Mouse (Mus musculus) midbrain, embryonic 13.5 days (tissue): ENCODE data around the gene Krt32. TPM values are rescaled to one million over a fixed set of nuclear protein-coding genes. Genes with fewer than 3 reads are reported as not detected.
A peak's percentile ranks its signal among the peaks of the same experiment; 100 is the strongest.

Experiments
- ATAC-seq: fragments of 200-750 bp; cut with Nextera tagmentation; 2 replicates; pipeline ENCODE4 v1.8.0; 2017; ENCODE audit warnings: mild to moderate bottlenecking, moderate TSS enrichment, moderate library complexity
- H3K27ac ChIP-seq: fragments of 300-500 bp; sonication (generic); 2 replicates; pipeline ENCODE4 v1.5.1; 2015; ENCODE audit warnings: inconsistent platforms, mild to moderate bottlenecking, moderate library complexity
- H3K27me3 ChIP-seq: fragments of 300-500 bp; sonication (generic); 2 replicates; pipeline ENCODE4 v1.6.1; 2015; ENCODE audit warnings: mild to moderate bottlenecking, inconsistent platforms
- H3K36me3 ChIP-seq: fragments of 300-500 bp; sonication (generic); 2 replicates; pipeline ENCODE4 v1.6.1; 2015; ENCODE audit warnings: mild to moderate bottlenecking, inconsistent platforms
- H3K4me1 ChIP-seq: fragments of 300-500 bp; sonication (generic); replicated peaks from 2 replicates; pipeline ENCODE4 v1.6.1; 2015; ENCODE audit warnings: inconsistent platforms
- H3K4me2 ChIP-seq: fragments of 300-500 bp; sonication (generic); replicated peaks from 2 replicates; pipeline ENCODE4 v1.6.1; 2015; ENCODE audit warnings: moderate library complexity, mild to moderate bottlenecking, inconsistent platforms
- H3K4me3 ChIP-seq: fragments of 300-500 bp; sonication (generic); replicated peaks from 2 replicates; pipeline ENCODE4 v1.5.1; 2015; ENCODE audit warnings: mild to moderate bottlenecking, inconsistent platforms
- H3K9ac ChIP-seq: fragments of 300-500 bp; sonication (generic); replicated peaks from 2 replicates; pipeline ENCODE4 v1.6.1; 2015; ENCODE audit warnings: mild to moderate bottlenecking, inconsistent platforms
- H3K9me3 ChIP-seq: fragments of 300-500 bp; sonication (generic); 2 replicates; pipeline ENCODE4 v1.6.1; 2016; ENCODE audit warnings: mild to moderate bottlenecking, inconsistent platforms
- WGBS: fragments of 180-500 bp; shearing (Covaris S2); methylation state at CpG from one replicate; pipeline ENCODE4 v1.1.7; 2015; 5-methylcytosine and 5-hydroxymethylcytosine counted together
- polyA plus RNA-seq: library from polyadenylated mRNA; unstranded; fragments of >200 nt; fragmentation: Nextera tagmentation; extraction: Ambion mirVana; gene quantifications from 2 replicates; pipeline ENCODE4 v1.2.1, GENCODE M21; 2015

Gene Krt32
- not detected in 2 replicates for polyA plus RNA-seq

GRCm38 (mm10) chr11:100087861-100088260 lies at the start of gene Krt32:
Krt32 (minus strand) TSS chr11:100088226.
- no peak within 1 kb of the TSS for H3K9ac ChIP-seq
- H3K27ac ChIP-seq, result no peak within 1 kb of the TSS
- H3K4me3 ChIP-seq, result no peak within 1 kb of the TSS
- no peak within 1 kb of the TSS for H3K4me2 ChIP-seq
- no peaks in the 10 kb centered on the region for H3K9me3 ChIP-seq
- no peaks in the 10 kb centered on the region for H3K4me1 ChIP-seq
- WGBS, result 89% methylated on average over 10 of the region's 10 CpGs
- no peaks in the 10 kb centered on the region for H3K27me3 ChIP-seq
- ATAC-seq, result no peak
- H3K36me3 ChIP-seq, result no peaks in the 10 kb centered on the region

DNA sequence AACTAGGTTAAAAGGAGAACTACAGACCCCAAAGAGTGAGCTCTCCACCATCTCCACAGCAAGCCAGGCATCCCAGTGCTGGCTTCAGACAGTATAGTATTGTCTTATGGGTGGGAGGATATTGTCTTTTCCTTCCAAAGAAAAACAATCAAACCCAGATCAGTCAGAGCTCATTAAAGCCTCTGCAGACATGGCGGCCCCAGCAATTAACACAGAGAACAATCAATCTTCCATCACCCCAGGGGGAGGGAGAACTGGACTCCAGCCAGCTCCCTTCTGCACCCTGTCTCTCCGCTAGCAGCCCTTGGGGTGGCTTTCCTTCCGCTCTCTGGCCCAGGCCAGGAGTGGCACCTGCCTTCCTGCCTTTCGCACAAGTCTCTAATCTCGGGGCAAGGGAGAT lies 49.7 kb upstream of the Krt32 start:
- Histone ChIP-seq H3K27me3 (no peaks in the 10 kb centered on the region), H3K4me1 (peaks cover 25% of the 10 kb centered on the region), H3K9ac (no peak overlapping the region), H3K27ac (no peak overlapping the region), H3K36me3 (no peaks in the 10 kb centered on the region), H3K4me3 (no peak overlapping the region), H3K4me2 (no peak overlapping the region), H3K9me3 (no peaks in the 10 kb centered on the region)
- ATAC-seq, result 0 out of 2 replicates have a peak, but pooled peaks have one; percentile 17
- 28% methylated on average over 5 of the region's 5 CpGs for WGBS

DNA sequence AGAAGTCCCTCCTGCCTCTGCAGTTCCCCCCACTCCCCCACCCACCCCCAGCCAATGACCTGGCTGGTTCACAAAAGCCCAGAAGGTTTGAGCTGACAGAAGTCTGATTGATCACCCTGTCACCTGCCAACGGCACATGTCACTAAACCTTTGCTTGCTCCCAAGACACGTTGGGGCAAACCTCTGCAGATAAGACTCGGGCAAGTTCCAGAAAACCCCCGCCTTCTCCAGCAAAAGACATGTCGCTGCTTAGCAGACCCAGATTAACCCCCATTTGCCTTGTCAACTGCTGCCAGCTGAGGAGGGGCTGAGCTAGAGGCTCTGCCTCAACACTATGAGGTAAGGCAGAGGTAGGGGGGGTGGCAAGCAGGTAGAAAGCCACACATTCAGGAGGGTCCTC lies 48.5 kb upstream of the Krt32 start:
- Histone ChIP-seq H3K4me3 (no peak overlapping the region), H3K9ac (no peak overlapping the region), H3K27ac (no peak overlapping the region; the same call in 1 of the 2 replicates), H3K36me3 (no peaks in the 10 kb centered on the region), H3K4me2 (no peak overlapping the region), H3K27me3 (no peaks in the 10 kb centered on the region), H3K9me3 (no peaks in the 10 kb centered on the region), H3K4me1 (peaks cover 25% of the 10 kb centered on the region)
- ATAC-seq, result no peak
- 33% methylated on average over 5 of the region's 5 CpGs for WGBS

- Histone ChIP-seq H3K4me1 (peaks cover 25% of the 10 kb centered on the region), H3K36me3 (no peaks in the 10 kb centered on the region), H3K4me3 (no peak within 1 kb of the TSS), H3K4me2 (no peak within 1 kb of the TSS), H3K27me3 (no peaks in the 10 kb centered on the region), H3K9ac (no peak within 1 kb of the TSS), H3K27ac (no peak within 1 kb of the TSS; the same call in 1 of the 2 replicates), H3K9me3 (no peaks in the 10 kb centered on the region)
- no peak for ATAC-seq
- WGBS, result 71% methylated on average over 7 of the region's 7 CpGs
These were observed 47.7 kb upstream of the Krt32 start, which contains the start of gene Krt15 for GRCm38 (mm10) chr11:100135731-100136130. Krt15 (minus strand) TSS chr11:100135928.

DNA sequence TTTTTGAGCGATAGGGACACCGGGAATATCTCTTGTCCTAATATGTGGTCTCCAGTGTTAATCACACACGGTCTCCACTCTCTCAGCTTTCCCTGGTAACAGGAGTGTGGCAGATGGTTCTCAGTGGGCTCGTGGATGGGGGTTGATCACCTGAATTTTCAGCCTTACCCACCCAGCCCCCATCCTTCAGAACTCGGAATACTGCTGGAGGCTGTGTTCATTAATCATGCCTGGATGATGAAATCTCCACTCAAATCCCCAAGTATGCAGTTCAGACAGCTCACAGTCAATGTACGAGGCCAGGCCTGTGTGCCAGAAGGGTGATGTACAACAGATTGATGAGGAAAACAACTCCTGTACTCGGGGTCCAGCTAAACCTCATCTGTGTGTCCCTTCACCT lies 36.9 kb upstream of the Krt32 start:
- H3K9me3 ChIP-seq, result no peaks in the 10 kb centered on the region
- H3K4me1 ChIP-seq, result no peaks in the 10 kb centered on the region
- H3K4me3 ChIP-seq, result no peak overlapping the region
- H3K36me3 ChIP-seq, result no peaks in the 10 kb centered on the region
- no peak overlapping the region for H3K4me2 ChIP-seq
- no peaks in the 10 kb centered on the region for H3K27me3 ChIP-seq
- H3K27ac ChIP-seq, result no peak overlapping the region
- WGBS, result 84% methylated on average over 7 of the region's 7 CpGs
- no peak overlapping the region for H3K9ac ChIP-seq
- no peak for ATAC-seq

DNA sequence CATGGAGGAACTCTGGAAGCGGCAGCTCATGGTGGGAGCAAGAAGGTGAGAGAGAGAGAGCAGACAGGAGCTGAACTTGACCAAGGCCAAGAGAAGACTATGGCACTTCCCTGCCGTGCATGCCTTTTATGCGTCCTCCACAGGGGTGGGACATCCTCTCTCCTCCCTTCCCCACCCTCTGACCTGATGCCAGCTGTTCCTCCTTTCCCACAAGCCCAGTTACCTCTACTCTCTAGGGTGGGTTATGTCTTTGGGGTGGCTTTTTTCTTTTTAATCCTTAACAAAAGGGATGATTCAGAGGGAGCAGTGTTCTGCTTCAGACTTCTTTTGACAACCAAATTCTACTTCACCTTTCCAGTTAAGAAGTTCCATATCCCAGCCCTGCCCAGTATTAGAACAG lies 33.4 kb upstream of the Krt32 start, which contains the start of gene Krt13:
TSS of gene Krt13 (minus strand) at position 101 of the 400 bp plus-strand sequence.
- WGBS, result 78% methylated on average over 3 of the region's 3 CpGs
- Histone ChIP-seq H3K9me3 (no peaks in the 10 kb centered on the region), H3K4me1 (no peaks in the 10 kb centered on the region), H3K27me3 (no peaks in the 10 kb centered on the region), H3K9ac (no peak within 1 kb of the TSS), H3K4me3 (no peak within 1 kb of the TSS), H3K36me3 (no peaks in the 10 kb centered on the region), H3K27ac (no peak within 1 kb of the TSS), H3K4me2 (no peak within 1 kb of the TSS)
- ATAC-seq, result no peak

- Histone ChIP-seq H3K9me3 (no peaks in the 10 kb centered on the region), H3K4me3 (no peak overlapping the region), H3K9ac (no peak overlapping the region), H3K27me3 (no peaks in the 10 kb centered on the region), H3K36me3 (no peaks in the 10 kb centered on the region), H3K4me2 (no peak overlapping the region), H3K27ac (no peak overlapping the region), H3K4me1 (no peaks in the 10 kb centered on the region)
- 93% methylated on average over 5 of the region's 5 CpGs for WGBS
- no peak for ATAC-seq
These were observed 32.3 kb upstream of the Krt32 start for GRCm38 (mm10) chr11:100120331-100120730.

- Histone ChIP-seq H3K27ac (no peak overlapping the region), H3K4me3 (no peak overlapping the region), H3K4me1 (no peaks in the 10 kb centered on the region), H3K27me3 (no peaks in the 10 kb centered on the region), H3K36me3 (no peaks in the 10 kb centered on the region), H3K9me3 (no peaks in the 10 kb centered on the region), H3K9ac (no peak overlapping the region), H3K4me2 (no peak overlapping the region)
- ATAC-seq, result no peak
- 74% methylated on average over 2 of the region's 2 CpGs for WGBS
These were observed 25.7 kb upstream of the Krt32 start for GRCm38 (mm10) chr11:100113742-100114029.

- H3K36me3 ChIP-seq, result no peaks in the 10 kb centered on the region
- H3K9ac ChIP-seq, result no peak overlapping the region
- no peak overlapping the region for H3K4me3 ChIP-seq
- no peak overlapping the region for H3K4me2 ChIP-seq
- no peak for ATAC-seq
- 84% methylated on average over 11 of the region's 11 CpGs for WGBS
- no peaks in the 10 kb centered on the region for H3K27me3 ChIP-seq
- H3K27ac ChIP-seq, result no peak overlapping the region
- no peaks in the 10 kb centered on the region for H3K9me3 ChIP-seq
- H3K4me1 ChIP-seq, result no peaks in the 10 kb centered on the region
These were observed 25.1 kb upstream of the Krt32 start for GRCm38 (mm10) chr11:100112935-100113741.

- Histone ChIP-seq H3K4me2 (no peak within 1 kb of the TSS), H3K27ac (no peak within 1 kb of the TSS)
- ATAC-seq, result no peak
These were observed 17.6 kb upstream of the Krt32 start, which contains the start of gene Krt36 for GRCm38 (mm10) chr11:100105576-100106122. Krt36 (minus strand) TSS chr11:100105626.

GRCm38 (mm10) chr11:100102693-100103429 lies 14.8 kb upstream of the Krt32 start:
- H3K4me3 ChIP-seq, result no peak overlapping the region
- WGBS, result 68% methylated on average over 15 of the region's 15 CpGs

More at GRCm38 (mm10) chr11:100105576-100106122, 17.6 kb upstream of the Krt32 start, which contains the start of gene Krt36:
- Histone ChIP-seq H3K9ac (no peak within 1 kb of the TSS), H3K27me3 (no peaks in the 10 kb centered on the region), H3K9me3 (no peaks in the 10 kb centered on the region), H3K4me1 (0 out of 2 replicates have a peak, but pooled peaks cover 2% of the 10 kb centered on the region), H3K36me3 (no peaks in the 10 kb centered on the region), H3K4me3 (no peak within 1 kb of the TSS)
- WGBS, result 91% methylated on average over 6 of the region's 6 CpGs

GRCm38 (mm10) chr11:100100391-100100790 lies 12.4 kb upstream of the Krt32 start:
- no peak for ATAC-seq
- no peaks in the 10 kb centered on the region for H3K27me3 ChIP-seq
- no peaks in the 10 kb centered on the region for H3K9me3 ChIP-seq
- H3K9ac ChIP-seq, result no peak overlapping the region
- 85% methylated on average over 4 of the region's 4 CpGs for WGBS
- H3K4me1 ChIP-seq, result 0 out of 2 replicates have a peak, but pooled peaks cover 8% of the 10 kb centered on the region
- no peak overlapping the region for H3K27ac ChIP-seq
- H3K36me3 ChIP-seq, result no peaks in the 10 kb centered on the region
- no peak overlapping the region for H3K4me3 ChIP-seq
- H3K4me2 ChIP-seq, result no peak overlapping the region

More at GRCm38 (mm10) chr11:100102693-100103429, 14.8 kb upstream of the Krt32 start:
- 0 out of 2 replicates have a peak, but pooled peaks cover 8% of the 10 kb centered on the region for H3K4me1 ChIP-seq
- no peaks in the 10 kb centered on the region for H3K27me3 ChIP-seq
- no peak overlapping the region for H3K27ac ChIP-seq
- no peak overlapping the region for H3K4me2 ChIP-seq
- no peak for ATAC-seq
- no peaks in the 10 kb centered on the region for H3K36me3 ChIP-seq
- H3K9me3 ChIP-seq, result no peaks in the 10 kb centered on the region
- H3K9ac ChIP-seq, result no peak overlapping the region
